Mouse (Mus musculus): ENCODE measurements around the gene Med22. TPM values are rescaled to one million over a fixed set of nuclear protein-coding genes. Genes with fewer than 3 reads are reported as not detected.

Gene Med22
- total and polyA plus RNA-seq, 2 experiments from 2014 or later = 110 to 163 TPM

DNA sequence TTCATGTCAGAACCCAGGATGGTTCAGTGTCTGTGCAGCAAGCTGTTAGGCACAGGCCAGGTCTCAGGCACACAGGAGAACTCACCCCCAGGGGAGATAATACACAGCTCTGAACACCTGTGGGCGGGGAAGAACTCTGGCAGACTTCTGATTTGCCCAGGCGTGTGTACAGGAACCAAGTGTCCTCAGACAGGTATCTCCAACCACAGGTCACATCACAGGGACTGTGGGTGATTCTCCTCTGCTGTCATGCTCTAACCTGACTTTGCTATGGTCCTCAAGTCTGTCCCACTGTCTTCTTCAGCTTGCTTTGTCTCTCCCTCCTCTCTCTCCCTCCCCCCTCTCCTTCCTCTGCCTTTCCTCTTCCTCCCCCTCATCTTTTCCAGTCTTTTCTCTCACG, 45.6 kb downstream of the Med22 start, which contains the start of gene Abo:
Abo (minus strand) TSS at position 101 of the 400 bp plus-strand sequence.
- ATAC-seq = no peak
- 65% methylated on average over 3 of the region's 3 CpGs for WGBS

DNA sequence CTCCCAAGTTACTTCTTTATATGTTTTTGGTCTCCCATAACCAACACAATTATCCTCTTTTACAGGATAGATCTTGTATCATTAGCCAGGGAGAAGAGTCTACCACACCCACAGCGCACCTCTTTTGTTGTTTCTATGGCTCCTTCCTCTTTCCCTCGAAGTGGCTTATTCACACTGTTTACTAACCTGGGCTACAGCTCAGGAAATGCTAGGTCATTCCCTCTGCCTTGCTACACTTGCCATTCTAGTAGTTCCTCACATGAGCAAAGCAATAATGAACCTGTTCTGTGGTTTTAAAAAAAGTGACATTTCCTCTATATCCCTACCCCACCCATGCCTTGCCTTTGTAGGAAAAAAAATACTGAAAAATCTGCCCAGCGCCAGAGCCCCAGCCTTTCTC, 47.6 kb downstream of the Med22 start:
- TF ChIP-seq CTCF (IDR thresholded peaks at IDR 0.05; ENCODE audit: low read depth) = no peak
- no peaks in the 10 kb centered on the region for H3K9me3 ChIP-seq (ENCODE audit: low read length)
- no peak overlapping the region for H3K4me3 ChIP-seq (ENCODE audit: low read depth, low read length)
- ATAC-seq = no peak
- no peak overlapping the region for H3K27ac ChIP-seq (ENCODE audit: low read depth, low read length)
- no peak overlapping the region for H3K4me2 ChIP-seq (ENCODE audit: low read depth)
- no peak for DNase-seq
- 77% methylated on average over 3 of the region's 3 CpGs for WGBS
- no peaks in the 10 kb centered on the region for H3K4me1 ChIP-seq (ENCODE audit: insufficient read depth)
- H3K9ac ChIP-seq = no peak overlapping the region
- H3K27me3 ChIP-seq (ENCODE audit: insufficient read depth, low read length) = no peaks in the 10 kb centered on the region
- no peaks in the 10 kb centered on the region for H3K36me3 ChIP-seq (ENCODE audit: insufficient read depth)

More for the DNA sequence above, 45.6 kb downstream of the Med22 start, which contains the start of gene Abo:
- no peaks in the 10 kb centered on the region for H3K4me1 ChIP-seq (ENCODE audit: insufficient read depth)
- DNase-seq = no peak
- H3K9me3 ChIP-seq (ENCODE audit: low read length) = no peaks in the 10 kb centered on the region
- no peaks in the 10 kb centered on the region; the same call in 1 of the 2 replicates for H3K27me3 ChIP-seq (ENCODE audit: insufficient read depth, low read length)
- no peak within 1 kb of the TSS for H3K4me2 ChIP-seq (ENCODE audit: low read depth)
- no peak within 1 kb of the TSS for H3K27ac ChIP-seq (ENCODE audit: low read depth, low read length)
- no peak within 1 kb of the TSS for H3K4me3 ChIP-seq (ENCODE audit: low read depth, low read length)
- TF ChIP-seq CTCF (IDR thresholded peaks at IDR 0.05; ENCODE audit: low read depth) = no peak
- H3K36me3 ChIP-seq (ENCODE audit: insufficient read depth) = no peaks in the 10 kb centered on the region
- no peak within 1 kb of the TSS for H3K9ac ChIP-seq

Other genes with a start within 250 kb of the Med22 start
- not detected in 2 replicates for gene Lcn4, start 239.4 kb downstream of the Med22 start, total RNA-seq (2014; rRNA removed)
- not detected in 2 replicates for gene Lcn4, start 239.4 kb downstream of the Med22 start, polyA plus RNA-seq (2015; fragmentation: Nextera tagmentation; extraction: Ambion mirVana)
- not detected in 2 replicates for gene Abo, start 45.7 kb downstream of the Med22 start, total RNA-seq (2014; rRNA removed)
- not detected in 2 replicates for gene Abo, start 45.7 kb downstream of the Med22 start, polyA plus RNA-seq (2015; fragmentation: Nextera tagmentation; extraction: Ambion mirVana)
- gene Surf6, start 7.8 kb downstream of the Med22 start, total RNA-seq (2014; rRNA removed) = 25.9 and 33.6 TPM in 2 replicates
- 18.9 and 22.2 TPM in 2 replicates for gene Surf6, start 7.8 kb downstream of the Med22 start, polyA plus RNA-seq (2015; fragmentation: Nextera tagmentation; extraction: Ambion mirVana)
- gene Rpl7a, start 87 bp upstream of the Med22 start, total RNA-seq (2014; rRNA removed) = 1,164 and 1,963 TPM in 2 replicates
- gene Rpl7a, start 87 bp upstream of the Med22 start, polyA plus RNA-seq (2015; fragmentation: Nextera tagmentation; extraction: Ambion mirVana) = 522 and 611 TPM in 2 replicates
- gene Surf2, start 5.7 kb upstream of the Med22 start, total RNA-seq (2014; rRNA removed) = 31.0 and 36.9 TPM in 2 replicates
- gene Surf2, start 5.7 kb upstream of the Med22 start, polyA plus RNA-seq (2015; fragmentation: Nextera tagmentation; extraction: Ambion mirVana) = 52.1 and 55.1 TPM in 2 replicates
- 72.3 and 80.8 TPM in 2 replicates for gene Surf1, start 5.9 kb upstream of the Med22 start, total RNA-seq (2014; rRNA removed)
- 106 and 112 TPM in 2 replicates for gene Surf1, start 5.9 kb upstream of the Med22 start, polyA plus RNA-seq (2015; fragmentation: Nextera tagmentation; extraction: Ambion mirVana)
- gene Surf4, start 23.3 kb upstream of the Med22 start, total RNA-seq (2014; rRNA removed) = 96.5 and 105 TPM in 2 replicates
- gene Surf4, start 23.3 kb upstream of the Med22 start, polyA plus RNA-seq (2015; fragmentation: Nextera tagmentation; extraction: Ambion mirVana) = 98.6 and 103 TPM in 2 replicates
- gene Stkld1, start 23.4 kb upstream of the Med22 start, total RNA-seq (2014; rRNA removed) = not detected in 2 replicates
- gene Stkld1, start 23.4 kb upstream of the Med22 start, polyA plus RNA-seq (2015; fragmentation: Nextera tagmentation; extraction: Ambion mirVana) = 0.09 and 0.33 TPM in 2 replicates
- 42.2 and 48.3 TPM in 2 replicates for gene Rexo4, start 53.7 kb upstream of the Med22 start, total RNA-seq (2014; rRNA removed)
- 23.9 and 25.5 TPM in 2 replicates for gene Rexo4, start 53.7 kb upstream of the Med22 start, polyA plus RNA-seq (2015; fragmentation: Nextera tagmentation; extraction: Ambion mirVana)
- not detected in 2 replicates for gene Adamts13, start 62.7 kb upstream of the Med22 start, total RNA-seq (2014; rRNA removed)
- gene Adamts13, start 62.7 kb upstream of the Med22 start, polyA plus RNA-seq (2015; fragmentation: Nextera tagmentation; extraction: Ambion mirVana) = 0.79 and 0.93 TPM in 2 replicates
- gene Cacfd1, start 99.2 kb upstream of the Med22 start, total RNA-seq (2014; rRNA removed) = 42.7 and 48.5 TPM in 2 replicates
- gene Cacfd1, start 99.2 kb upstream of the Med22 start, polyA plus RNA-seq (2015; fragmentation: Nextera tagmentation; extraction: Ambion mirVana) = 69.6 and 96.3 TPM in 2 replicates
- 16.2 and 16.4 TPM in 2 replicates for gene Slc2a6, start 117.3 kb upstream of the Med22 start, total RNA-seq (2014; rRNA removed)
- 9.6 and 10.5 TPM in 2 replicates for gene Slc2a6, start 117.3 kb upstream of the Med22 start, polyA plus RNA-seq (2015; fragmentation: Nextera tagmentation; extraction: Ambion mirVana)
- gene Mymk, start 161.5 kb upstream of the Med22 start, total RNA-seq (2014; rRNA removed) = not detected in 2 replicates
- gene Mymk, start 161.5 kb upstream of the Med22 start, polyA plus RNA-seq (2015; fragmentation: Nextera tagmentation; extraction: Ambion mirVana) = 0.12 and 0.15 TPM in 2 replicates
- gene Adamtsl2, start 168.7 kb upstream of the Med22 start, total RNA-seq (2014; rRNA removed) = 24.5 and 32.9 TPM in 2 replicates
- gene Adamtsl2, start 168.7 kb upstream of the Med22 start, polyA plus RNA-seq (2015; fragmentation: Nextera tagmentation; extraction: Ambion mirVana) = 12.7 and 14.8 TPM in 2 replicates
- 7.5 and 7.8 TPM in 2 replicates for gene Fam163b, start 231.8 kb upstream of the Med22 start, total RNA-seq (2014; rRNA removed)
- gene Fam163b, start 231.8 kb upstream of the Med22 start, polyA plus RNA-seq (2015; fragmentation: Nextera tagmentation; extraction: Ambion mirVana) = 23.9 and 26.2 TPM in 2 replicates